Mouse (Mus musculus) A20 (cell line): Measurements from ENCODE around the gene Tnnc2.

Experiments used
- DNase-seq: peaks from one replicate; pipeline ENCODE4 v3.0.0-alpha.2; 2011; ENCODE audit warnings: low read depth, low spot score

Gene Tnnc2

DNA sequence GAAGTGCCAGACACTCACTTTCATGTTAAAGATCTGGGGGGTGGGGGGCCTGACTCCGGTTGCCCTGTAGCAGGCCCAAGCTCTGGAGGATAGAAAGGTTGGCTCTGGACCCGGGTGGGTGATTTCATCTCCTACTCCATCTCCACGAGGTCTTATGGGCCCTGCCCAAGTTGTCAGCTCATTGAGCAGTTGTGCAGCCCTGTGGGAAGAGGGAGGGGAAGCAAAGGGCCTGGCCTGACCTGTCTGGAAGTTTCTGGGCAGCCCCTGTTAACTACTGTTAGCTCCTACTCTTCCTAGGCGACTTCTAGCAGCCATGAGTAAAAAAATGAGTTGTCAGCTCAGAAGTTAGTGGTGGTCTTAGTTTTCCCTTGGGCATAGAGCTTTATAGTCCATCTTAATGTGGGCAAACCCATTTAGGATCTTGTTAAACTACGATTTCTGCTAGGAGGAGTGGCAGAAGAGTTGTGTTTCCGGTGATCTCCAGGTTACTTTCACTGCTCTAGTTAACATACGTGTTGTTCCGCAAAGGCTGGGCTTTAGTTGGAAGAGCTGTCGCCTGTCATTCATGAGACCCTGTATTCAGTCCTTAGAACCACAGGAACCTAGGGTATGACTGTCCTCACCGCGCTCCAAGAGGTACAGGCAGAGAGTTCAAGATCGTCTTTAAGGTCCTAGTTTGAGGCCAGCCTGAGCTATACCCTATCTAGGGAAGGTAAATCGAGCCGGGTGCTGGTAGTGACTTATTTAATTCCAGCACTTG is 6.4 kb downstream of the Tnnc2 start:
- peak; percentile 24 for DNase-seq

DNA sequence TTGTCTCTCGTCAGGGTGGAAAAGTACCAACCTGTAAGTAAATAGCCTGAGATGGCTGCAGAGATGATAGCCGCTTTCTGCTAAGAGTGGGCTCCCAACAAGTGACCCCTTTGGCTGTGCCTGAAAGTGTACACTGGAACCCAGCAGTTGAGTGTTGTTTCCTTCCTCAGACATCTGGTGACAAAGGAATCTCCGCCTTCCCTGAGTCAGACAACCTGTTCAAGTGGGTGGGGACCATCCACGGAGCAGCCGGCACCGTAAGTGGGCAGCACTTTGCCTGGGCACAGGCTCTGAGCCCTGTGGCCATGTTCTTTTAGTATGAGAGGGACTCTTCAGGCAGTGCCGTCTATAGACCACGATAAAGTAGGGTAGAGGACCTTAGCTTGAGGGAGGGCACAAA is 8.6 kb downstream of the Tnnc2 start:
- no peak for DNase-seq

DNA sequence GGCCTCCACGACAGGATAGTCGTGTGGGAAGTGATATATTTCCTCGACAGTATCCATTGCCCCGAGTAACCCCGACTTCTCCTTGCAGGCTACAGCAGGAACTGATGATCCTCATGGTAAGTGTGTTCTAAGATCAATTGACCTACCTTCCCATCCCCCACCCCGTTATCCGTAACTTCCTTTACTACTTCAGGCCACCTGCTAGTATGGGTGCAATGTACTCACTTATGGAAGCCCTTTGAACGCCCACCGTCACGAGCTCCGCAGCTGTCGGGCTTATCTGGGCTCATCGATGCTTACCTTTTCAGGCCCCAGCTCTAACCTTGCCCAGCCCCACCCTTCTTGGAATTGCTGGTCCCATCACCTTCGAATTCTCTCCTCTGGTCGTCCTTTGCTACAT is 9.5 kb downstream of the Tnnc2 start:
- DNase-seq = peak; percentile 49

DNA sequence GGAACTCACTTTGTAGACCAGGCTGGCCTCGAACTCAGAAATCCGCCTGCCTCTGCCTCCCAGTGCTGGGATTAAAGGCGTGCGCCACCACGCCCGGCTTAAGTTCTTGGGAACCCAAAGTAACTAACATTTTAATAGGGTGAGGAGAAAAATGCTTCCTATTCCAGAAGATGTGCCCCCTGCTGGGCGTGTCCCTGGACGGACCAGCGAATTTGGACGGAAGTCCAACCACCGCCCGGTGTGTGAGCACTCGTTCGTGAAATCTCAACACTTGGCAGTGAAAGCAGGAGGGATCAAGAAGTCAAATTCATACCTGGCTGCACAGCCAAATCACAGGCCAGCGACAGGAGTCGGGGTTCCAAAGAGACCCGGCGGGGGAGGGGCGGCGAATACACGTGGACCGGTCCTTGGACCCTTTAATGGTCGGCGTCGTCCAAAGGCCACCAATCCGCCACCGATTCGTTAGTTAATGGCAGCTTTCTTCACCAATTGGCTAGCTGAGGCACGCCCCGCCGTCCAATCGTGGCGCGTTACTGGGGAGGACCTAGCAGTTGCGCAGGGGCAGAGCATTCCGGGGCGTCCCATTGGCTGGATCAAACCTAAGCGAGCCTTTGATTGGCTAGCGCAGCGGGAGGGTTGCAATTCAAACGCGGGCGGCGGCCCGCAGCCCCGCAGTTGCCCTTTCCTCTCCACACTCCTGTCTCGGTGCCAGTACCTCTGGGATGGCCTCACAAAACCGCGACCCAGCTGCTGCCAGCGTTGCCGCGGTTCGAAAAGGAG is 10.3 kb downstream of the Tnnc2 start, which contains the start of gene Ube2c:
TSS of gene Ube2c (plus strand) at position 641 of the 780 bp plus-strand sequence.
- peak; percentile 100 for DNase-seq

DNA sequence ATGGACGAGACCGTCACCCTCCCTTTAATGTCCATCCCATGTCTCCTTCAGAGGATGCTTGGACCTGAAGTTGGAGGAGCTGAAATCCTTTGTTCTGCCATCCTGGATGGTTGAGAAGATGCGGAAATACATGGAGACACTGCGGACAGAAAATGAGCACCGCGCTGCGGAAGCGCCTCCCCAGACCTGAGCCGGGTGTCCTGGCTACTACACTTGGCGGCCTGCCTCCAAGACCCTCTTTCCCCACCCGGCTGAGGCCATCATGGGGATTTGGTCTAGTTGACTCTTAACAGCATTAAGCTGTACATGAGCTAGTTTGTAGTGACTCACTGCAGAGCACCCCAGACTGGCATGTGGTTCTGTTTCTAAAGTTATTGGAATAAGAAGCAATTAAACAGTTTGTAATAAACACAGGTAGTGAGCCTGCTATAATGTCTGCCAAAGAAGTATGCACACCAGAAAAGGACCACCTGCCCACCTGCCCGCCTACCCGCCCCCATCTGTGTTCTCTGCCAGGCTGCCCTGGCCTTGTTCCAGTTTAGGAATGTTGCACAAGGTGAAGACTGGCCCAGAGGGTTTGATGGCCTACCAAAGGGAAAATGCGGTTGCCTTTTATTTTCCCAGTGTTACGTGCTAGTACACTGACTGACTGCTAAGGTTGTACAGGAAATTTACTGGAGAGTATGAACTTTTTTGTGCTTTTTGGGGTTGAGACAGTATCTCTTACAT is 11.8 kb downstream of the Tnnc2 start:
- DNase-seq = no peak

DNA sequence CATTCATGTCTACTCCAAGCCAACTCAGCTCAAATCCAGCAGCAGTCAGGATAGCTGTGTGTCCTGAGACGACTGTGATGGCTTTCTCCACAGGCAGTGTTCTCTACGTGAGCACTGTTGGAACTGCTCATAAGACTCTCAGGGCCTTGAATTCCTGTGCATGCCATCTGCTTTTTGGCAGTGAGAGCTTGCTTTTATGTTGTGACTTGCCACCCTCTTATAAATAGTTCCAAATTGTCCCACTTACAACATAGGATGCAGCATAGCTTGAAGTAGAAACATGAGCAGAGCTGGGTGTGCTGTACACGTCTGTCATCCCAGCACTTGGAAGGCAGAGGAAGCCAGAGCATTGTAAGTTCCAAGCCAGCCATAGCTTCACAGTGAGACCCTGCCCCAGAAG is 13.9 kb downstream of the Tnnc2 start:
- no peak for DNase-seq

DNA sequence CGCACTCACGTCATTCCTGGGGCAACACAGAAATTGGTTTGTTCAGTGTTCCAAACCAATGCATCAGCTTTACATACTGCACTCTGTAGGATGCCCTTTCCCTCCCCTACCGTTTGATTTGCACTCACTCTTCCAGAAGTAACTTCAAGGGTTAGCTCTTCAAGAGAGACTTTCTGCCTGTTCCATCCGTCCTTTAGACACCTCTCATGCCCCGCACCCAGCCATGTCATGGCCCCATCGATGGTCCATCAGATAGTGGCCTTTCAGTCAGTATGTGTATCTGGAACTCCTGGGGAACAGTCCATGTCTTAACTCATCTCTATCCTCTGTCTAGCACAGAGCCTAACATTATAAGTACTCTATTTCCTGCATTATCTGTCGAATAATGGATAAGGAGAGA is 17.2 kb downstream of the Tnnc2 start:
- DNase-seq = no peak

DNA sequence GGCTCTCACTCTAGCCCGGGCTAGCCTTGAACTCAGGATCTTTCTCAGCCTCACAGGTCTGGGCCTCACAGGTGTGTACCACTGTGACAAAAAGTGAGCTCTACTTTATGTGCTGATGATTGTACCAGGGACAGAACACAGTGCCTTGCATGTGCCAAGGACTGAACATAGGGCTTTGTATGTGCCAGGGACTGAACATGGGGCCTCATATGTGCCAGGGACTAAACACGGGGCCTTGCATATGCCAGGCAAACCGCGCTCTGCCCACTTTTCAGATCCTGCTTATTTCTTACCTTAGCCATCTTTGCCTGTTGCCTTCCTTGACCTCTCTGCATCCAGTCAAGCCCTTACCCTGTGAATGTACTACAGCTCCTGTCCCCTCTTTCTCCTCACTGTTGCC is 17.8 kb downstream of the Tnnc2 start:
- DNase-seq = no peak

DNA sequence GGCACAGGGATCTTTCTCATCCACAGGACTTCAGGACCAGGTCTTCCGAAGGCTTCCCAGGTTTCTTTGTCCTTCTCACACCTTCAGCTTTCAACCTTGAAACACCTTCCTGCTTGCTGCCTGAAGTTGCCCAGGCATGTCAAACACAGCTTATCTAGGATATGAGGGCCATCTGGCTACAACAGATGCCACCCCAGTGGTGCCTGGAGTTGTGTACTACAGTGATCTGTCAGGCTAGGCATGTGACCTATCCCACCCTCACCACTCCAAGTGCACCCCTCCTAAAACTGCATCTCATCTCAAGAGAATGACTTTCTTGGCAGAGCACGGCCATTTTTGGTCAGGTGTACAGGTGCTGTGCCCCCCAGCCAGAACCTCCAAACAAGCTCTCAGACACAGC is 18.3 kb downstream of the Tnnc2 start:
- no peak for DNase-seq

DNA sequence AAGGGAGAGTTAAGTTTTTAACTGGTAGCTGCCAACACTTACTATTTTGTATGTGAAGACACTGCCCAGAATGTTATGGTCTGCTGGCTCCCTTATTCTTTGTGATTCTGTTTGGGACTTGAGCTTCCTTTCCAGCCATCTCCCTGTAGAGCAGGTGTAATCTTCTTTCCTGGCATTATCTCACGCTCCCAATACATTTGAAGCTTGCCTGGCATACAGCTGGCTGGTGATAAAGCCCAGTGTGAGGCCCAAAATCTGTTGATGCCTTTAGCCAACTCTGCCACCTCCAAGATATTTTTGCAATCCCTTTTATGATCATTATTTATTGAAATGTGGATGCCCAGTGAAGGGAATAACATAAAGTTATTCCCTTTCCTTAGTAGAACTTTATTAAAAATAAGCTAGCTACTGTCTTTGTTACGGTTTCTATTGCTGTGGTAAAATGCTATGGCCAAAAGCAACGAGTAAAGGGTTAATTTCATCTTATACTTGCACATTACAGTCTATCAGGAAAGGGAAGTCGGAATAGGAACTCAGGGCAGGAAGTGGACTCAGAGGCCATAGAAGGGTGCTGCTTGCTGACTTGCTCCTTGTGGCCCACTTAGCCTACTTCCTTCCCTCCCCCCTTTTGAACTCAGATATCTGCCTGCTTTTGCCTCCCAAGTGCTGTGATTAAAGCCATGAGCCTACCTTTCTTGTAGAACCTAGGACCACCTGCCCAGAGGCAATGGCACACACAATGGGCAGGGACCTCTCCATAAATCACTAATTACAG is 19.5 kb downstream of the Tnnc2 start:
- no peak for DNase-seq

DNA sequence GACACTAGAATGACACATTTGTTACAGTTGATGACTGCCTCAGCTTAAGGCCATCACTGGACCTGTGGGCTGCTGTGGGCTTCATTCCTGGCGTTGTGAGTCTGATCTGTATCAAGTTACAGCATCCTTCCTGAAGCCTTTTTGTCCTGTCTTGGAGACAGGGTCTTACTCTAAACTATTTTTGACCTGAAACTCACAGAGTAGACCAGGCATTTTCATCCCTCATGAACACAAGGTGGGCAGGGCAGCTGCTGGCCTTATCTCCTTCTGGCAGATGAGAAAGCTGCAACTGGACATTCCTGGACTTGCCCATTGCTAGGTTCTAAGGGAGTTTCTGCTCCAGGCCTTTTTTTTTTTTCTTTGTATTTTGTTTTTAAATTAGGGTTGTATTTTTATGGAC is 21.1 kb downstream of the Tnnc2 start:
- DNase-seq = no peak

DNA sequence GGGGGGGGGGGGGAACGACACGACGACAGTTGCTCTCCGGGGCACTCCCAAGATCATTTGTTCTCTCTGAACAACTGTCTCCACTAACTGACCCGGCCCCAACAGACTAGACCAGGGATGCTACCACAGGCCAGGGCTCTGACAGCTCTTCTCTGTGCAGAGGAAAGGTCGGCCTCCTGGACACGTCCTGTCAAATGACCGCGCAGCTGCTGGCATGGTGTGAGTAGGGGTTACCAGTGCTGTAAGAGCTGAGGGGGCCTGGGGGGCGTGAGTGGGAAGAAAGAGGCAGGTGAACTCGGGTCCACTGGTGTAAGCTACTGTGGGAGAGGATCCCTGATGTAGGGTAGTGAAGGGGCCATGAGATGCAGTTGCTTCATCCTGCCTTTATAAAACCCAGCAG is 21.9 kb downstream of the Tnnc2 start:
- no peak for DNase-seq

DNA sequence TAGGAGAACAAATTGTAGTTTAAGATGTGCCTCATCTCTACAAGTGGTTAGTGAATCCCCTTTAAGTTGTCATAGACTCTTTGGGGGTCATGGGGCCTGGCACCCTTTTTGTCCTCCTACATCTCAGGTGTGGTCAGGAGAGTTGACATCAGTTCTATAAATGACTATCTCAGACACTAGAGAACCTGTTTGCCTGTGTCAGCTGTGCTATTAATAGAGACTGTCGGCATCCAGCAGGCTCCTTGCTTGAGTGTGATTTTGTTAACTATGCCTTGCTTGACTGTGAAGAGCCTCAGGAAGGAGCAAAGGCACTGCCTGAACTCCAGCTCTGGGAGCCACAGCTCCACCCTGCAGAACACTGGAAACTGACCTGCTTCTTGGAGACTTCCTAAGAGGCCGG is 25.0 kb downstream of the Tnnc2 start:
- no peak for DNase-seq

DNA sequence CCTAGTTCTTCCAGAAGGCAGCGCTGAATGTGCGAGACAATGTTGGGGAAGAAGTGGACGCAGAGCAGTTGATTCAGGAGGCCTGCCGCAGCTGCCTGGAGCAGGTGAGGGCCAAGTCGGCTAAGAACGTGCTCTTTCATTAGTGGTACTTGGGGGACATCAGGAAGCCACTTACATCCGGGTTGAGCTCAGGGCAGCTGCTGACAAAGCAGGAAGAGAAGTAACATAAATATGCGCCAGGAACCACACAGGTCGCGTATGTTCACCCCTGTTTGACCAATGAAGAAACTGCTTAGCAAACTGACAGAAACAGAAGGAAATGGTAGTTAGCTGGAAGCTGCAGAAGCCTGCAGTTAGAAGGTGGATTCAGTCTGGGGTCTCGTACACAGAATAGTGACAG is 25.7 kb downstream of the Tnnc2 start:
- DNase-seq = no peak

DNA sequence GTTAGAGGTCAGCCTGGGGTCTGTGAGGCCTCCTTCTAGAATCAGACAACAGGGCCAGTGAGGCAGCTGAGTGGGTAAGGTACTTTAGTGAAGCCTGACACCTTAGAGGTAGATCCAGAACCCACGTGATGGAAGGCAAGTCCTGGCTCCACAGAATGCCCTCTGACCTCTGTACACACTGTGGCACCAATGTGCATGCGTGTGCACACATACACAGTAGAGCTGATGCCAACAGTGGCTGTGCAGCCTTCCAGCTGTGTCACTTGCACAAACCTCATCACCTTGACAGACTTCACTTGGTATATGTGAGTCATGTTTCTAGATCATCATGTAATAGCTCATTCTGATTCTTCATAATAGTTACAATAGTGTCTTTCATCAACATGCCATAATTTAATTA is 27.3 kb downstream of the Tnnc2 start:
- no peak for DNase-seq

DNA sequence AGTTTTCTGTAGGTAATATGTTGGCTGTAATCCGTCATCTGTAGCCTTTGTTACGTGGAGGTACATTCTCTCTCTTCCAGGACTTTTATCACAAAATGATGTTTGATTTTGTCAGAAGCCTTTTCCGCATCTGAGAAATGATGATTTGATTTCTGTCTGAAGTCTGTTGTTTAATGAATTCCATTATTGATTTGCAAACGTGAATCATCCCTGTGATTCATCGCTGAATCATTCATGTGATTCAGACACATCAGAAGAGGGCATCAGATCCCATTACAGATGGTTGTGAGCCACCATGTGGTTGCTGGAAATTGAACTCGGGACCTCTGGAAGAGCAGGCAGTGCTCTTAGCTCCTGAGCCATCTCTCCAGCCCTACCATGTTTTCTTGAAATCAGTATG is 30.8 kb downstream of the Tnnc2 start:
- no peak for DNase-seq

DNA sequence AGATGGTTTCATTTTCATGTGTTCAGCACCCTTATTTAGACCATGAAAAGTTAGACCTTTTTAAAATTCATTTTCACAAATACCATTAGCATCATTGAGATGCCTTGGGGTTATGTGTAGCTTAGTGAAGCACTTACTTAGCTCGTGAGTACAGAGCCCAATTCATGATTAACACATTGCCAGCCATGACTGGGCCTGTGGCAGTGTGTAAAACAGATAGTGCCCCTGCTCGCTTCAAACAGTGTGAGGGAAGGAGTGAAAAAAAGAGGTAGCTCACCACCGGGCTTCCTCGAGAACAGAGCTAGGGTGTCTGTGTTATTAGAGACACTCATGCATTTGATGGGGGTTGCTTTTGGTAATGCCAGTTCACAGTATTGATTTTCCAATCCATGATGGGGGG is 31.6 kb downstream of the Tnnc2 start:
- DNase-seq = no peak

DNA sequence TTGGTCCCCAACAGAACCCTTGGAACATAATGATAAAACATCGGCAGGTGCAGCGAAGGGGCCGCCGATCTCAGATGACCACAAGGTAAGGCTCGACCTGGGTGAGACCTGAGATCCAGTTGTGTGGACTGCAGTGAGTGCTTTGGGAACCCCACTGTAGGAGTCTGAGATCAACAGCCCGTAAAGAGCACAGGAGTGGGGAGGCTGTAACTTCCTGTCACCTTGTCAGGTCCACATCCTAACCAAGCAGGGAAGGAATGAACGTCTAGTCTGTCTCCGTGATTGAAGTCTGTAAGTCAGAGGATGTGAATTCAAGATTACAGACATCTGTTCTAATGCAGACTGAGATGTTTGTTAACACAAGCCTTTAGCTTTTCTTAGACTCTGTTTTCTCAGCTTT is 33.1 kb downstream of the Tnnc2 start:
- no peak for DNase-seq

DNA sequence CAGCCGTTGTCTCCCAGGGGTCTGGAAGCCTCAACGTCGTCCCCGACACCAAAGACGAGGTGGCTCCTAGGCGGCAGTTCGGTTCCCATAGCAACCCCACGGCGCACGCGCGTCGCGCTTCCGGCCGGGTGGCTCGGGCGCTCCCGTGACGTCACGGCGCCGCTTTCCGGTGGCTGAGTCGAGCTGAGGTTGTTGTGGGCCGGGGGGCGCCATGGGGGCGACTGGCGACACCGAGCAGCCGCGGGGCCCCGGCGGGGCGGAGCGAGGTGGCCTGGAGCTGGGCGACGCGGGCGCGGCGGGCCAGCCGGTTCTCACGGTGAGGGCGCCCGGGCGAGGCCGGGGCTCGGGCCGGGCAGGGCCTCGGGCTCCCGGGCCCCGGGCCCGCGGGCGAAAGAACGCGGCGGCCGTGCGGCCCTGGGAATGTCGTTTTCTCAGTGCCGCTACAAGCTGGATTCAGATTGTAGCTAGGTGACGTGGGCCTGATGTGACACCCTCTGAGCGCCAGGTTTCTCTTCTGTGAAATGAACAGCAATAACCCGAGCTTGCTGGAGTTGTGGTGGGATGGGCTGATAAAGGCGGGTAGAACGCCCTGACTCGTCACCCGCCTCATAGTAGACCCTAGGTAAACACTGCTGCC is 33.8 kb downstream of the Tnnc2 start, which contains the start of the genes Wfdc3 and Dnttip1:
TSS of gene Wfdc3 (minus strand) at position 89 of the 637 bp plus-strand sequence.
TSS of gene Dnttip1 (plus strand) at position 141 of the 637 bp plus-strand sequence.
- DNase-seq = peak; percentile 92

DNA sequence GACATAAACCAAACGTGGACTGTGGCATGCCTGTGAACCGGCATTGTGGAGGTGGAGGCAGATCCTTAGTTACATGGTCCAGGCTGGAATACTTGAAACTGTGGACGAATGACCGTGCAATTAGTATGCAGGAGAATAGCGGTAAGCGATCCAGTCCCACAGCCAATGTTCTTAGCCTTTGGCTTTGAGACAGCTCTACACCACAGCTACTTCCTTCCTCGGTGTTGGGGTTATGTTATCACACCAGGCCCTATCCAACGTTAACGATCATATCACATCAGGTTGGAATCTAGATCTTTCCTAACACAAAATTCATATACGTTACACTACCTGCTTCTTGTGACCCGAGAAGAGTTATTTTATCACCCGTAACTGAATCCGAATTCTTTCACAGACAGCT is 34.8 kb downstream of the Tnnc2 start:
- DNase-seq = no peak

DNA sequence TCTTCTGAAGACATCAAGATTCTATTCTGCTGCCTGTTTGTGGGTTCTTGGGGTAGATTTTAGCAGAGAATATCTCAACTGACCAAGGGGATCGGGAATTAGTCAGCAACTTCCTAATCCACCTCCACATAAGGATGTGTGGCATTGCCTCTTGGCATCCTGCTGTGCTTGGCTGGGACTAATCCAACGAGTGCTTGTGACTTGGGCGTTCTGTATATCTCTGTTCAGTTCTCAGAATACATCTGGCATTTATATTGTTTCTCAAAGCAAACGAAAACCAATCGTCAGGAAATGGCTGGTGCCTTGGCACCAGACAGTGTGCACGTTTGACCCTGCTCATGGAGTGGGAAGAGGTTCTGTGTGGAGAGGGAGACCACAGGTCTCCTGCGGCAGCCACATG is 39.9 kb downstream of the Tnnc2 start:
- DNase-seq = no peak
